ENCODE assay signal across 24 mouse cellular contexts in genomic region chr11:88334893-88335292, GRCm38 (mm10). TPM values are rescaled to one million over a fixed set of nuclear protein-coding genes. Genes with fewer than 3 reads are reported as not detected.
DNase-seq lines count a peak whose midpoint lies in the region; ATAC-seq and TF ChIP-seq lines count a peak whose summit lies in the region.
"Had no signal": no experiment of that assay in that cellular context is flagged by ENCODE, and none has a peak within 500 bp of the region (broad histone marks: within the 10 kb centered on the region; RNA-seq: fewer than 3 reads in every experiment).

No protein-coding gene starts in this region.

- H3K4me3 ChIP-seq in hindbrain, embryonic 11.5 days (ENCODE audit: low read depth, low read length): no peak overlapping the region
- no peak overlapping the region for H3K4me3 ChIP-seq in hindbrain, postnatal 0 days (ENCODE audit: low read length)
- H3K4me3 ChIP-seq in midbrain, embryonic 11.5 days (ENCODE audit: low read depth, low read length): no peak overlapping the region
- H3K4me3 ChIP-seq in midbrain, embryonic 16.5 days (ENCODE audit: low read depth, low read length): no peak overlapping the region
- H3K4me3 ChIP-seq in intestine, embryonic 16.5 days (ENCODE audit: low read length): no peak overlapping the region
- no peak overlapping the region for H3K4me3 ChIP-seq in stomach, postnatal 0 days (ENCODE audit: low read depth, low read length)
- H3K4me3 ChIP-seq: forebrain, embryonic 12.5 days; heart, embryonic 13.5 days had no signal

- H3K27me3 ChIP-seq in hindbrain, embryonic 11.5 days (ENCODE audit: control insufficient read depth, insufficient read depth, low read length): no peaks in the 10 kb centered on the region
- no peaks in the 10 kb centered on the region for H3K27me3 ChIP-seq in hindbrain, postnatal 0 days (ENCODE audit: insufficient read depth, low read length)
- no peaks in the 10 kb centered on the region for H3K27me3 ChIP-seq in midbrain, embryonic 11.5 days (ENCODE audit: control insufficient read depth, insufficient read depth, low read length)
- no peaks in the 10 kb centered on the region for H3K27me3 ChIP-seq in midbrain, embryonic 16.5 days (ENCODE audit: control insufficient read depth, insufficient read depth, low read depth, low read length)
- H3K27me3 ChIP-seq in intestine, embryonic 16.5 days (replicated peaks; ENCODE audit: control insufficient read depth, insufficient read depth, low read length): no peaks in the 10 kb centered on the region
- H3K27me3 ChIP-seq in stomach, postnatal 0 days (ENCODE audit: control insufficient read depth, insufficient read depth, low read length): no peaks in the 10 kb centered on the region
- H3K27me3 ChIP-seq: forebrain, embryonic 12.5 days; heart, embryonic 13.5 days had no signal

- no peak for TF ChIP-seq CTCF in hindbrain, postnatal 0 days (IDR thresholded peaks at IDR 0.05; ENCODE audit: low read depth)
- TF ChIP-seq CTCF in stomach, postnatal 0 days (IDR thresholded peaks at IDR 0.05; ENCODE audit: low read depth): no peak

- no peaks in the 10 kb centered on the region for H3K9me3 ChIP-seq in hindbrain, embryonic 11.5 days (ENCODE audit: control insufficient read depth, low read length)
- H3K9me3 ChIP-seq in hindbrain, postnatal 0 days (ENCODE audit: low read length): no peaks in the 10 kb centered on the region
- no peaks in the 10 kb centered on the region for H3K9me3 ChIP-seq in midbrain, embryonic 11.5 days (ENCODE audit: control insufficient read depth, low read length)
- H3K9me3 ChIP-seq in midbrain, embryonic 16.5 days (replicated peaks; ENCODE audit: control insufficient read depth, low read length, poor library complexity, severe bottlenecking): no peaks in the 10 kb centered on the region
- H3K9me3 ChIP-seq in intestine, embryonic 16.5 days (ENCODE audit: control insufficient read depth, low read length): no peaks in the 10 kb centered on the region
- no peaks in the 10 kb centered on the region for H3K9me3 ChIP-seq in stomach, postnatal 0 days (ENCODE audit: control insufficient read depth, low read length)
- H3K9me3 ChIP-seq: forebrain, embryonic 12.5 days; heart, embryonic 13.5 days had no signal

- WGBS in hindbrain, embryonic 11.5 days: 64% methylated on average over 5 of the region's 5 CpGs
- 42% methylated on average over 5 of the region's 5 CpGs for WGBS in hindbrain, postnatal 0 days
- WGBS in midbrain, embryonic 11.5 days: 23% methylated on average over 5 of the region's 5 CpGs
- 18% methylated on average over 5 of the region's 5 CpGs for WGBS in midbrain, embryonic 16.5 days
- WGBS in intestine, embryonic 16.5 days: 32% methylated on average over 5 of the region's 5 CpGs
- 36% methylated on average over 5 of the region's 5 CpGs for WGBS in stomach, postnatal 0 days

- DNase-seq in hindbrain, embryonic 11.5 days (ENCODE audit: low spot score): no peak
- no peak for DNase-seq in hindbrain, postnatal 0 days (ENCODE audit: low spot score)
- DNase-seq in midbrain, embryonic 11.5 days (ENCODE audit: low spot score, missing footprints): no peak
- DNase-seq in stomach, postnatal 0 days (ENCODE audit: low spot score): no peak
- DNase-seq in testis, postnatal 10 days (ENCODE audit: low spot score): no peak
- DNase-seq: adrenal gland, postnatal 14 days; B cell, adult 2 months; cerebellum, adult 11-12 months; cerebellum, postnatal 25 days; heart, postnatal 36 days; right cerebral cortex, postnatal 14 days; thymus, postnatal 4 days had no signal

- no peak overlapping the region for H3K4me2 ChIP-seq in hindbrain, embryonic 11.5 days (replicated peaks; ENCODE audit: low read depth, low read length)
- no peak overlapping the region for H3K4me2 ChIP-seq in hindbrain, postnatal 0 days (ENCODE audit: low read depth, low read length)
- H3K4me2 ChIP-seq in midbrain, embryonic 11.5 days: no peak overlapping the region
- no peak overlapping the region for H3K4me2 ChIP-seq in midbrain, embryonic 16.5 days (ENCODE audit: low read length)
- no peak overlapping the region for H3K4me2 ChIP-seq in intestine, embryonic 16.5 days (ENCODE audit: low read depth, low read length)
- H3K4me2 ChIP-seq in stomach, postnatal 0 days (replicated peaks; ENCODE audit: low read depth): no peak overlapping the region
- H3K4me2 ChIP-seq: forebrain, embryonic 12.5 days; heart, embryonic 13.5 days had no signal

- H3K27ac ChIP-seq in hindbrain, embryonic 11.5 days (ENCODE audit: low read depth, low read length): 0 out of 2 replicates have a peak overlapping the region, but pooled peaks have one; percentile 11
- no peak overlapping the region for H3K27ac ChIP-seq in hindbrain, postnatal 0 days
- peak overlapping the region; percentile 21 for H3K27ac ChIP-seq in midbrain, embryonic 11.5 days (ENCODE audit: low read depth, low read length)
- H3K27ac ChIP-seq in midbrain, embryonic 16.5 days (ENCODE audit: low read length): no peak overlapping the region
- H3K27ac ChIP-seq in intestine, embryonic 16.5 days (ENCODE audit: low read length): no peak overlapping the region
- H3K27ac ChIP-seq in stomach, postnatal 0 days (replicated peaks): peak overlapping the region; percentile 73
- H3K27ac ChIP-seq: heart, embryonic 13.5 days; macrophage had no signal

- H3K9ac ChIP-seq in hindbrain, embryonic 11.5 days (ENCODE audit: low read depth, low read length): no peak overlapping the region
- no peak overlapping the region for H3K9ac ChIP-seq in hindbrain, postnatal 0 days (replicated peaks; ENCODE audit: low read length)
- H3K9ac ChIP-seq in midbrain, embryonic 11.5 days (ENCODE audit: low read length): no peak overlapping the region
- H3K9ac ChIP-seq in midbrain, embryonic 16.5 days (ENCODE audit: low read depth, low read length): no peak overlapping the region
- no peak overlapping the region for H3K9ac ChIP-seq in intestine, embryonic 16.5 days (ENCODE audit: low read depth, low read length)
- H3K9ac ChIP-seq in stomach, postnatal 0 days (ENCODE audit: low read length): no peak overlapping the region
- H3K9ac ChIP-seq: forebrain, embryonic 12.5 days; heart, embryonic 13.5 days had no signal

- no peak for ATAC-seq in hindbrain, embryonic 11.5 days (ENCODE audit: low FRiP score)
- ATAC-seq in hindbrain, postnatal 0 days: no peak
- no peak for ATAC-seq in midbrain, embryonic 11.5 days (ENCODE audit: low FRiP score)
- ATAC-seq in midbrain, embryonic 16.5 days: no peak
- peak; percentile 42; the same call in 1 of the 2 replicates for ATAC-seq in intestine, embryonic 16.5 days
- peak; percentile 53 for ATAC-seq in stomach, postnatal 0 days (ENCODE audit: low FRiP score, low TSS enrichment)

- TF ChIP-seq EP300 in stomach, postnatal 0 days (optimal IDR thresholded peaks at IDR 0.05): no peak

- H3K4me1 ChIP-seq in hindbrain, embryonic 11.5 days (replicated peaks; ENCODE audit: control insufficient read depth, insufficient read depth, low read length): 0 out of 2 replicates have a peak, but pooled peaks cover 2% of the 10 kb centered on the region
- no peaks in the 10 kb centered on the region for H3K4me1 ChIP-seq in hindbrain, postnatal 0 days (ENCODE audit: insufficient read depth, low read length)
- peaks cover 9% of the 10 kb centered on the region for H3K4me1 ChIP-seq in midbrain, embryonic 11.5 days (ENCODE audit: control insufficient read depth, insufficient read depth, low read length)
- peaks cover 7% of the 10 kb centered on the region; the same call in 1 of the 2 replicates for H3K4me1 ChIP-seq in midbrain, embryonic 16.5 days (ENCODE audit: control insufficient read depth, insufficient read depth, low read length)
- H3K4me1 ChIP-seq in intestine, embryonic 16.5 days (ENCODE audit: control insufficient read depth, insufficient read depth, low read length): peaks cover 18% of the 10 kb centered on the region
- H3K4me1 ChIP-seq in stomach, postnatal 0 days (replicated peaks; ENCODE audit: control insufficient read depth, insufficient read depth): 0 out of 2 replicates have a peak, but pooled peaks cover 6% of the 10 kb centered on the region

- no peaks in the 10 kb centered on the region for H3K36me3 ChIP-seq in hindbrain, embryonic 11.5 days (ENCODE audit: control insufficient read depth, insufficient read depth, low read length)
- no peaks in the 10 kb centered on the region for H3K36me3 ChIP-seq in hindbrain, postnatal 0 days (ENCODE audit: insufficient read depth, low read length)
- peaks cover 7% of the 10 kb centered on the region; the same call in 1 of the 2 replicates for H3K36me3 ChIP-seq in midbrain, embryonic 11.5 days (ENCODE audit: control insufficient read depth, insufficient read depth, low read length)
- H3K36me3 ChIP-seq in midbrain, embryonic 16.5 days (ENCODE audit: control insufficient read depth, insufficient read depth, low read length): no peaks in the 10 kb centered on the region
- no peaks in the 10 kb centered on the region for H3K36me3 ChIP-seq in intestine, embryonic 16.5 days (ENCODE audit: control insufficient read depth, insufficient read depth, low read length)
- H3K36me3 ChIP-seq in stomach, postnatal 0 days (ENCODE audit: control insufficient read depth, insufficient read depth, low read length): no peaks in the 10 kb centered on the region

RNA-seq across cellular contexts. Expression of gene Ccdc182, which starts 41.0 kb away (rescaled TPM):
- 9.8 and 10.0 TPM in 2 replicates for polyA plus RNA-seq in hindbrain, embryonic 11.5 days (2014; fragmentation: Nextera tagmentation; extraction: Ambion mirVana)
- not detected in 2 replicates for total RNA-seq in hindbrain, postnatal 0 days (2014; rRNA removed)
- 0.15 TPM in 1 of 2 replicates, not detected in the other for polyA plus RNA-seq in hindbrain, postnatal 0 days (2015; fragmentation: Nextera tagmentation; extraction: Ambion mirVana)
- 9.1 and 9.5 TPM in 2 replicates for polyA plus RNA-seq in midbrain, embryonic 11.5 days (2014; fragmentation: Nextera tagmentation; extraction: Ambion mirVana)
- polyA plus RNA-seq in midbrain, embryonic 16.5 days (2015; fragmentation: Nextera tagmentation; extraction: Ambion mirVana): 0.17 TPM in 1 of 2 replicates, not detected in the other
- not detected in 2 replicates for polyA plus RNA-seq in intestine, embryonic 16.5 days (2015; fragmentation: Nextera tagmentation; extraction: Ambion mirVana)
- polyA plus RNA-seq in stomach, postnatal 0 days (2015; fragmentation: Nextera tagmentation; extraction: Ambion mirVana): not detected in 2 replicates
- total RNA-seq: adrenal gland, postnatal 14 days; heart, postnatal 36 days; layer of hippocampus, postnatal 14 days; left cerebral cortex, postnatal 14 days; liver, adult 2 months; monocyte, adult 5-6 weeks had no signal
- polyA plus RNA-seq: gonadal fat pad, adult 2 months; heart, embryonic 13.5 days; large intestine, adult 2 months; liver, adult 2 months; macrophage; spleen, adult 2 months had no signal

Comparison
In these comparisons a context has a peak if more than half of its experiments do, and no peak if none do; other contexts are left out.
1. H3K27ac ChIP-seq: peak in hindbrain, embryonic 11.5 days (single experiment), midbrain, embryonic 11.5 days (single experiment) and stomach, postnatal 0 days (single experiment); none in hindbrain, postnatal 0 days (single experiment), midbrain, embryonic 16.5 days (single experiment) and intestine, embryonic 16.5 days (single experiment).
2. ATAC-seq: peak in intestine, embryonic 16.5 days (single experiment) and stomach, postnatal 0 days (single experiment); none in hindbrain, embryonic 11.5 days (single experiment), hindbrain, postnatal 0 days (single experiment), midbrain, embryonic 11.5 days (single experiment) and midbrain, embryonic 16.5 days (single experiment).